Mouse (Mus musculus): ENCODE results near the gene Fmnl1.

Gene Fmnl1

DNA sequence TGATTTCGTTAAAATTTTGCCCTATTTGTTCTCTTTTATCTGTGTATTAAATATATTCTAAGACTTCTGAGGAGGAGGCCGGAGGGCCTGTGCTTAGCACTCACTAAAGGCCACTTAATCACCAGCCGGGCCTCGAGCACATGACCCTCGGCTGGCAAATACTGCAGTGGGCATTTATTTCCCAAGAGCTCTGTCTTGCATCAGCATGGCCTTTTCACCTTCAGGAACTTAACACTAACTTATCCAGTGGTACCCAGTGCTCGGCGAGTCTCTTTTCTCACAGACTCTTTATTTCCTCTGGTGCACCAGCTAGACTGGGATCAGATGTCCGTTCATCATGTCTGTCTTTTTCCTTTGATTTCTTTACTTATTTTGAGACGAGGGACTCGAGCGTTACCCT, 10.2 kb upstream of the Fmnl1 start:
- no peak for ATAC-seq (ENCODE audit: low TSS enrichment)

DNA sequence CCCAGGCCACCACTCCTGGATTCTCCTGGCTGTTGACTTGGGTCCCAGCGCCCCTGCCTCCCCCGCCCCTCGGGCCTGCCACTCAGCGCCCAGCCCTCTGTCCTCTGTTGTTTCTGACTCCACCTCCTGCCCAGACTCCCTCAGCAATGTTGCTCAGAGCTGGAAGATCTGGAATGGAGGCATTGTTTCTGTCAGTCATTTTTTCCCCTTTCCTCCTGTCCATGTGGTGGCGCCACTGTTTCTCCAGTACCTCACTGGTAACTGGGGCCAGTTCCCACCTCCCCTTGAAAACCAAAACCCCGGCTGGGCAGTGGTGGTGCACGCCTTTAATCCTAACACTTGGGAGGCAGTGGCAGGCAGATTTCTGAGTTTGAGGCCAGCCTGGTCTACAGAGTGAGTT, 9.5 kb upstream of the Fmnl1 start:
- no peak for ATAC-seq (ENCODE audit: low TSS enrichment)

DNA sequence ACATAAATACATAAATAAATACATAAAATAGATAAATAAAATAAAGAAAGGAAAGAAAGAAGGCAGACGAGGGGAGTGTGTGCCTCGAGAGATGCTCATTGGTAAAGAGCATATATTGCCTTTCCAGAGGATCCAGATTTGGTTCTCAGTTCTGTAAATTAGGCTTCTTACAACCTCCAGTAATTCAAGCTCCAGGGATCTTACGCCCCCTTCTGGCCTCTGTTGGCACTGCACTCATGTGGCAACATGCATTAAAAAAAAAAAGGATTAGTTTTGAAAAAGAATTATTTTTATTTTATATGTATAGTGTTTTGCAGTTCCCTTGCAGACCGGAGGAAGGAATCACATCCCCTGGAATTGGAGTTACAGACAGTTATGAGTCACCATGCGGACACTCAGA, 8.8 kb upstream of the Fmnl1 start:
- no peak for ATAC-seq (ENCODE audit: low TSS enrichment)

DNA sequence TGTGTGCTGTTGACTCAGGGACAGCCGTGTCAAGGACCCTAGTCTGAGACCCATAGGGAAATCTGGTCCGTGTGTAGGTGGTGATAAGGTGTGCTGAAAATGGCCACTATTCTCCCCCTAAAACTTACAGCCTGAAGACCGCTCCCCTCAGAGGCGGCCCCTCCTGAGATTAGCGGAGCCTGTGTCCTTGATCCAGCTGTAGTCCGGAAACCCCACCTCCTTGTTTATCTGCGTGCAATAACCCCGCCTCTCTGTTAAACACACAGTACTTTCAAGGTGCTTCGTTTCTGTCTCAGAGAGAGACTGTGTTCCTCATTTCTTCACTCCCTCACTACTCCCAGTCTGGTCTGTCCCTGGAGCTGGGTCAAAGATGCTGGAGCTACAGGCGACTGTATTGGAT, 6.5 kb upstream of the Fmnl1 start:
- ATAC-seq (ENCODE audit: low TSS enrichment) = no peak

DNA sequence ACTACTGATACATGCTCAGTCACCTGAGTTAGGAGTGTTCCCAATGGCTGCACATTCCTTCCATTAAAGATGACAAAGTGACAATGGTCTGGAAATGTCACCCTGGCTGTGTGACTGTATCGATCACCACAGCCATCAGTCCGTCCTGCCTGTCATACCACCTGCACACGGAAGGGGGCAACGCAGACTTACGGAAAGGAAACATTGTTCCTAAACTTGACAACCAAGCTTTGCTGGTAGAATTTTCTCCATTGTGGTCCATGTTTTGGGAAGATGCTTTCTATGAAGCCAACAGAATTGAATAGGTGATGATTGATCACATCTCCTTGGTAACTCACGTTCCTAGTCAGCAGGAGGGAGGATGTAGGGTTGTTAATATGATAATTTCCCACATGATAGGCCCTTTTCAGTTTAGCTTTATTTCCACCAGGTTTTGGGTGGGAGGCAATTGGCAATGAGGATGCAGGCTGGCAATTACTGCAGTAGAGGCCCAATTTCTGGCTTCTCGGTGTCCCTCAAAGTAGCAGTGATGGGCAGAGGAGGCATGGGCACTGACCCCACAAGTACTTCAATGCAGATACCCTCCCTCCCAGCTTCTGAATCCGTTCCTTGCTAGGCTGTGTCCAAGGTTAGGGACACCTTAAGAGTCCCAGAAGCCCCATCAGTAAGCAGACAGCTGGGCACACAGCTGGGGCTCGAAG, 2.1 kb upstream of the Fmnl1 start:
- ATAC-seq (ENCODE audit: low TSS enrichment) = peak; percentile 58

DNA sequence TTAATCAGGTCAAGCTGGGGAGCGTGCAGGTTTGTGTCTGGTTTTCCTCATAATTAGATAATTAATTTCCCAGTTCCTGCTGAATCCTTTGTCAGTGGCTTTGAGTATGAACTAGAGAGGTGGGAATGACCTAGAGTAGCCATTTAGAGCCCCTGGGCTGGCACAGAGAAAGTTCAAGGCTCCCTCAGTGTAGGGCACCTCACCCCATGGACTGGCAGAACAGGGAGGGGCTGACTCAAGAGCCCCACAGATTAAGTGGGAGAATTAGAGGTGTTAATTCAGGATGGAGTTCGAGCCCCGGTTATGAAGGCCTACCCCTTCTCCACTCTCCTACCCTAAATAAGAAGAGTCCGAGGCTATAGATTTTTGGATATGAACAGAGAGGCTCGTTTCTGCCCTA, 1.2 kb upstream of the Fmnl1 start:
- ATAC-seq (ENCODE audit: low TSS enrichment) = no peak

DNA sequence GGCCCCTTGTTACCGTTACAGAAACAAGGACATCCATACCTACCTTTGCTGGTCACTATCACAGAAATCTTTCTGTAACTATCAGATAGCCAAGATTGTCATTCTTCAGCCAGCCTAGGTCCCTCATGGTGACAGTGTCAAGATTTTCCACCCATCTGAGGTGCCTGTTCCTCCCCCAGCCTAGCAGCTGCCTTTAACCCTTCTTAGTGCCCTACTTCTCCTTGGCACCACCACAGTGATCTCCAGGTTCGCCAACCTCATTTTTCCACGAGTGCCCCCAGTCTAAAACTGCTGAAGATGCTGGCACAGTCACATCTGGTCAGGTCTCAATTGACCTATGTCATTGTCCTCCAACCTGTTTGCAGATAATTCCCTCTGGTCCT, 805 bp upstream of the Fmnl1 start:
- no peak for ATAC-seq (ENCODE audit: low TSS enrichment)

DNA sequence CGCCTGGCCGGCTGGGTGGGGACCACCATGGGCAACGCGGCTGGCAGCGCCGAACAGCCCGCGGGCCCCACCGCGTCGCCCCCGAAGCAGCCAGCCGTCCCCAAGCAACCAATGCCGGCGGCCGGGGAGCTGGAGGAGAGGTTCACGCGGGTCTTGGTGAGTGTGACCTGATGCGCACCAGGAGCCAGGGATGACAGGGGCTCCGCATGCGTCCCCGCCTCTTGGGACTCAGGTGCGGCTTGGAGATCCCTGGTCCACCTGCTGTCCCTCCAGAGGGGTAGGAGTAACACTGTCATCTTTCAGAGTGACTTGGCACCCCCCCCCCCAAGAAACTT, 346 bp downstream of the Fmnl1 start:
- ATAC-seq (ENCODE audit: low TSS enrichment) = no peak

DNA sequence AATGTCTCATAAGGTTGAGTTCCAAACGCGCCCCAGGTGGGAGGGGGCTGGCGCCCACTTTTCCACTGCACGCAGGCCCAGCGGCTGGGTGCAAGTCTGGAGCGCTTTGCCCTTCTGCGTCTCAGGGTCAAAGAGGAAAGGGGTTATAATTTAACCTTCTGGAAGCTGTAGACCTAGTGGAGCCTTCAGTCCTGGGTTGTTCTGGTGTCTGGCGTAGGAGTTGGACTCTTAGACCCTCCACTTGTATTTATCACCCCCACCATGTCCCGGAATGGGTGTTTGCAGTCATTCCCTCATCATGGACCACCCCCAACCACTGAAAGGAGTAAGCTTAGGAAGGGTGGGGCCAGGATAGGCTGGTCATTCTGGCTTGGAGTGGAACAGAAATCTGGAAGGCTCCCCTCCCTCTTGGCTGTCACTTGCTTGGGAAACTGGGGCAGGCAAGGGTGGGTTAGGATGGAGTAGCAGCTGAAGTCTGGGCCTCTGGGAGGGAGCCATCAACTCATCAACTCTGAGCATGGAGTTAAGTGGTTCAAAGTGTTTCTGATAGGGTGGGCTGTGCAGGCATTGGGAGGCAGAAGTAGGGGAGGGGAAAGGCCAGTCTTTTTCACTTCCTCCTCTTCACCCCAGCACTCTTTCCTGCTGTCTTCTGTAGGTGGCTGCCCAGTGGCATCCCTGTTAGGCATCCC, 940 bp downstream of the Fmnl1 start:
- ATAC-seq (ENCODE audit: low TSS enrichment) = no peak; the same call in 1 of the 2 replicates

DNA sequence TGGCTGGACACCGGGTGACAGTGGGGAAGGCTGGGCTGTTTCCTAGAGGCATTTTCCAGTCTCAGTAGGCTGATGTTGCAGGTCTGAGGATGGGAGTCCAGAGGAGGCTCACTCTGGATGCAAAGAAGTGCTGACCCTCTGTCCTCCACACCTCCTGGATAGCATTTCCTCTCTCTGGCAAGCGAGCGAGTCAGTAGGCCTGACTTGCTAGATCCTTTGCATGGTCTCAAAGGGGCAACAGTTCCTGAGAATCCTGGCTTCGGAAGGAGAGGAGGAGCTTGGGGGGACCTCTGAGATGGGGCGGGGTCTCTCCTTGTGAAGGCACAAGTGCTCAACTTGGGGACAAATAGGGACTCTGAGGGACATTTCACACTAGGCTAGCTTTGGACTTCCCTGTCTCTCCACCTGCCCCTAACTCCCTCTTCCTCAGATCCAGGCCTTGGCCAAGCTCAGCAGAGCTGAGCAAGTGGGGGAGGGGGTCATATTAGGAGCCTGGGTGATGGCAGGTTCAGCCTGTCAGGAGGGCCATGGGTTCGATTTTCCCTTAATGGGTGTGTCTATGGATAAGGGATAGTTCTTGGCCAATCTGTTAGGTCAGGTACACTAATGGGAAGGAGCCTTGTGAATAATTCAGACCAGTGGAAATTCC, 1.6 kb downstream of the Fmnl1 start:
- ATAC-seq (ENCODE audit: low TSS enrichment) = no peak

DNA sequence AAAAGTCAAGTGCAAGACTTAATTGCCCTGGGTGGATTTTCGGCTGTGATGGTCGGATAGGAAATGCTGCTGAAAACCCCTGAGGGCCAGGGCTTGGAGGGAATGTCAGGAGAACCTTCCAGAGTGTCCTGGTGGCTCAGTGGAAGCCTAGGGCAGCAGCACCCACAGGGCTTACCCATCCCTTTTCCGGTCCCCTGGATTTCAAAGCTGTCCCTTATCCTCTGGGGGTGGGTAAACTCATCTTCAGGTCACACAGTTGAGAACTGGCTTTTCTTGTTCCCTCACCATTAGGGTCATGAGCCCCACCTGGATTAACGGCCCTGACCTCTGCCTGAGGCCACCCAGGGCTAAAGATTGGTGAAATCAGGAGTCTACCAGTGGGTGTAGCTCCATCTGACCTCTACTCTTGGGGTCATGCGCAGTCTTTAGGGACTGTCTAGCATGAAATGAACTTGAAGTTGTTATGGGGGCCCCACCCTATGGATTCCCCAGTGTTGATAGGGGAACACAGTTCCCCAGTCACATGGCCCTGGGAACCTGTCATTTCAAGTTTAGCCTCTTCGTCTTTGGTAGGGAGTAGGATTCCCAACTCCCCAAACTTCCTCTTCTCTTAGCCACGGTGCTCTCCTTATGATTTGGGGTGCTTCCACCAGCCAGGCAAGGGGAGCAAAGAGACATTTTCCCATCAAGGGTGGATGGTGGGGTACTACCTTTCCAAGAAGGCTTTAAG, 2.3 kb downstream of the Fmnl1 start:
- ATAC-seq (ENCODE audit: low TSS enrichment) = no peak

DNA sequence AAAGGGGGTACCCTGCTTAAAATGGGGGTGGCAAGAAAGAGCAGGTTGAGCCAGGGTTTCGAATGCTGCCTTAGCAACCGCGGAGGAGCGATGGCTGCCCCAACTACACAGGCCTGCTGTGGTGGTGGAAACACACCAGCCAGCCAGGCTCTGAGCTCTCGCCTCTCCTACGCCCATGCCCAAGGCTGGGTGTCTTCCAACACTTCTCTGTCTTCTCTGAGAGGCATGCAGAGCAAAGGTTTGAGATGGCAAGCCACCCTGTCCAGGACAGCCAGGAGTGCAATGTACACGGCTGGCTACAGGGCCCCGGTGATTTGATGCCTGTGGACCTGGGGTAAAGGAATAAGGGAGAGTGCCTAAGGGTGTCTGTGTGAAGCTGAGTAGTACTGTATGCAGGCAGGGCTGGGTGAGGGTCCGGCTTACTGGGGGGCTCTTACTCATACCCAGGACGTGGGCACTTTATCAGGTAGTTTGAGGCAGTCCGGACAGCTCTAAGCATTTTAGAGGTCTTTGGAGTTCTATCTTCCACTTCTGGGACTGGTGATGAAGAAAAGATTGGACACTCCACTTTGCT, 3.0 kb downstream of the Fmnl1 start:
- peak; percentile 59; the same call in 1 of the 2 replicates for ATAC-seq (ENCODE audit: low TSS enrichment)

DNA sequence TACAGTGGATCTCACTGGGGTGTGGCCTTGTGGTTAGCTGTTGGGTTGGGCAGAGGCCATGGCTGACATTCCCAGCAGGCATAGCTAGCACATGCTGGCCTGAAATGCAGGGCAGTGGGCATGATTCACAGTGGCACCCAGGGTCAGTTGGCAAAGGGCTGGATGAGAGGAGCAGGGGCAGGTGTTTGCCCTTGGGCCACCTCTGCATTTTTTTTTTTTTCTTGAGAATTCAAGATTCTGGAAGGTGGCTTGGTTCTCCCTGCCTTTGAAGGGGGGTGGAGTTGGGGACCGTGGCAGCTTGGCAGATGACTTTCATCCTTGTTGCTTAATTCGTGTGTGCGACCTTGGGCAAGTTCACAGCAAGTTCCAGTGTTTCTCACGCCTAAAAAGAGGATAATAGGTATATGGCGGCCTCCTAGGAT, 3.5 kb downstream of the Fmnl1 start:
- ATAC-seq (ENCODE audit: low TSS enrichment) = no peak

DNA sequence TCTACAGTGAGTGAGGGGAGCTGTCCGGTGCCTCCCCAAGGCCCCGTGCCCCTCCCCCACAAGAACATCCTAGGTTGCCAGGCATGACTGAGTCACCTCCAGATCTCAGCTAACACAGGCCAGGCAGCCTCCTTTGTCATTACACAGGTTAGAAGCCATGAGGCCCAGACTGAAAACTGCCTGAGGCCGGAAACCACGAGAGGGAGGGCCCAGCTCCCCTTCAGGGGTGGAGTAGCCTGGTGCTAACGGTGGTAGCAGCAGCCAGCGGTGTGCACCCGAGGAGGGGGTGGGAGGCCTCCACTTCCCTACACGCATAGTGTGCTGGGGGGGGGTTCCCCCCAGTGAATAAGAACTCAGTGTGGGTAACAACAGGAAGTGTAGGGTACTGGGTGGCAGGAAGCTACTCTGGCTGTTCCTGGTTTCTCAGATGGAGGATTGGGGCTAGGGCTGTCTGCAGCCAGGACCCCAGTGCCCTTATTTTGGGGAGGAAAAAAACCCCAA, 4.0 kb downstream of the Fmnl1 start:
- no peak for ATAC-seq (ENCODE audit: low TSS enrichment)

DNA sequence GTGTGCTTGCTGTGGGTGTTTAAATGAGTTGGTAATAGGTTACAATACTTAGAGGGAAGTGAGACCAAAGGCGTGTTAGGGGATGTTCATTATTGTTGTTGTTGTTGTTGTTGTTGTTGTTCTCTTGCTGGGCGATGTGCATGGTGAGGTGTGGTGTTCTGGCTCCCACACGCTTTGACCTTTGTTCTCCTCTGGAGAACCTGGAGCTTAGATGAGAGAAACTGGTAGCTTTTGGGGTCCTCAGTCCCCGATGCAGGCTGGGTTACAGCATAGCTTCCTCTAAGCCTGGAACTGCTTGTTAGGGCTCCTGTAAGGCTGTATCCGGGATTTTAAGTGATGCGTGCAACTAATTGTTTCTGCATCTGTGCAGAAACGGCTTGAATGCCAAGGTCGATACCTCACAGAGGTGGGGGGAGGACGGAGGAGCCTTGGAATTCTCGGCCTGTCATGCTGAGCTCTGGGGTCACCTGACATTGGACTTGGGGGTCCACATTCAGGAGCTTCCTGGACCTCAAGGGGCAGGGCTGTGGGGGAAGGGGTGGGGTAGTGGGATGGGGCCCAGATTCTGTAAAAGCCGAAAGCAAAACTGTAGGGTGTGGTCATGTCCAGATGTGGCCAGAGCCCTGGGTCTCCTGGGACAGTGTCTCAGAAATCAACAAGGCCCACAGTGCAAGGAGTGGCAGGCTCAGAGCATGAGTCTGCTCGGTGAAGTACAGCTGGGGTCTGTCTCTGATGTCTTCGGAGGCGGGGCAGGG, 5.0 kb downstream of the Fmnl1 start:
- no peak for ATAC-seq (ENCODE audit: low TSS enrichment)

DNA sequence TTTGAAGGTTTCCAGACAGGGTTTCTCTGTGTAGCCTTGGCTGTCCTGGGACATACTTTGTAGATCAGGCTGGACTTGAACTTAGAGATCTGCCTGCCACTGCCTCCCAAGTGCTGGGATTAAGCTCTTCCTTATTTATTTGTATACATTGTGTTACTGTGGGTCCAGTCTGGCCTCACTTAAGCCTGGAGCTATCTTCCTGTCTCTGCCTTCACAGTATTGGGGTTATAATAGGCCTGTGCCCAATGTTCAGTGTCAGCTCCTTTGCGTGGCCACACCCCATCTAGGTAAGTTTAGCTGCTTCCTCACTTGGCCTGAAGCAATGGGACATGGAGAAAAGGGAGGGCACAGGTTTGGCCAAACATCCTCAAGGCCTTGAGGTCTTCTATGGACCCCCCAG, 5.6 kb downstream of the Fmnl1 start:
- no peak for ATAC-seq (ENCODE audit: low TSS enrichment)

DNA sequence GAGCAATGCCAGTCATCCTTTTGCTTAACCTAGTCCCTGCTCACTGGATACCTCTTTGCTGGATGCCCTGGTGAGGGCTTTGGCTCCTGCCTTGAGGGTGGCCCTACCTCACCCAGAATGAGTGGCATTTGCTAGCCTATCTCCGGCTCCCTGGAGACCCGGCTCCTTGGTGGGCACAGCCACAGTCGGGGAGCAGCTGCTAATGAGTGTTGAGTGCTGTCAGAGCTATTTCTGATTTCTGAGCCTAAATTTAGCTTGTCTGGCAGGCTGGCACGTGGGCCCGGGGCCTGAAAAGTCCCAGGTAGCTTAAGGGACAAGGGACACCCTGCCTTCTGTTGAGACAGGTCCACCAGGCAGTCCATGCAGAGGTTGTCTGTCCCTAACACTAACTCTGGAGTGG, 6.3 kb downstream of the Fmnl1 start:
- ATAC-seq (ENCODE audit: low TSS enrichment) = no peak

DNA sequence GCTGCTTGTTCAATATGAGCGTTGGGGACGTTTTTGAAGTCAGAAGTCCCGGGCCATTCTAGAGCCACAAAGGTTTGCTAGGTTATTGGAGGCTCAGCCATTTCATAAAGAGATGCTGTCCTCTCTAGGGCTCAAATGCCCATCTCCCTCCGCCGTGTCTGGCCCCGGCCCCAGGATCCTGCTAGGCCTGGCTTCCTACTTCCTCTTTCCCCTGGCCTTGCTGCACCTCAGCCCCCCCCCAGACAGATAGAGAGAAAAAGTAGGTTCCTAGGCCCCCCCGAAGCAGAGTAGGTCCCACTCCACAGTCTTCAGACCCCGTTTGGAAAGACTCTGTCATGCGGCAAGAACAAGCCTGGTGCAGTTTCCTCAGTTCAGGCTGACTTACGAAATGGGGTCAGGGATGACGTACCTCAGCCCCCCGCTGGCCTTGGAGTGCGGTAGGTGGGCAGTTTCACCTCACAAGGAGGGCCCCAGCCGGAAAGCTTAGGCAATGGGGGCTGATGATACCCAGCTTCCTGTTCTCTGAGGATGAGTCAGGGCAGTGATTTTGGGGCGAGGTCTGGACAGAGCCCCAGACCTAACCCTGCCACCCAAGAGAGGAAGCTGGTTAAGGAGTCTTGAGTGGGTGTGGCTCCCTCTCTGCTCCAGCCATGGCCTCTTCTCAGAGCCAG, 7.0 kb downstream of the Fmnl1 start:
- no peak for ATAC-seq (ENCODE audit: low TSS enrichment)

DNA sequence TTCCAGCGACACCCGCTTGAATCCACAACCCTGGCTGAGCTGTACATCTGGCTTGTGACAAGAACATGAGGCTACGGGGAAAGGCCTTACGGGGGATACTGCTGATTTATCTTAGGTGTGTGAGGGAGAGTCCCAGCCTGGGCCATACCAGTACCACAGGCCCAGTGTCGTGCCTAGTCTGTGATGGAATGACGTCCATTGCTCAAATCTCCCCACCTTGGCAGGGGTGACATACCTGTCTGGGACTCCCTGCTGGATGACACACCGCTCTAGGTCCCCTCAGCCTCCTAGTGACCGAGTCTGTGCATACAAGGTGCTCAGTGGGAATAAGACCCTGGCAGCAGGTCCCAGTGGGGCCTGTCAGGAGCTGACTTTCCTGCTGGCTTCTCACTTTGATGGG, 7.8 kb downstream of the Fmnl1 start:
- no peak for ATAC-seq (ENCODE audit: low TSS enrichment)

DNA sequence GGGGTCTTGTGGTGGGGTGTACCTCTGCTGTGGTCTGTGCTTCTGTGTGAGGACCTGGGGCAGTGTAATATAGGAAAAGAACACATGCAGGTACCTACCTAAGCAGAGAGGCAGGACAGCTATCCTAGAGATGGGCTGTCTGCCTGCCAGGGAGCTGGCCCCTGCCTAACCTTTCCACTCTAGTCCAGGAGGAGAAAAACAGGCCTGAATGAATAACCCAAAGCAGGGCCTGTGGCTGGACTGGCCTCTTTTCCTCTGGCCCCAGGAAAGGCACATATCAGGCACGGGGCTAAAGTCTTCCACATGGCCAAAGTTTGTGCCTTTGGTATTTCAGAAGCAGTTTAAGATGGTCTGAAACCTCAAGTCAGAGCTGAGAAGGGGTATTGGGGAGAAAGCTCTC, 9.5 kb downstream of the Fmnl1 start:
- ATAC-seq (ENCODE audit: low TSS enrichment) = no peak

DNA sequence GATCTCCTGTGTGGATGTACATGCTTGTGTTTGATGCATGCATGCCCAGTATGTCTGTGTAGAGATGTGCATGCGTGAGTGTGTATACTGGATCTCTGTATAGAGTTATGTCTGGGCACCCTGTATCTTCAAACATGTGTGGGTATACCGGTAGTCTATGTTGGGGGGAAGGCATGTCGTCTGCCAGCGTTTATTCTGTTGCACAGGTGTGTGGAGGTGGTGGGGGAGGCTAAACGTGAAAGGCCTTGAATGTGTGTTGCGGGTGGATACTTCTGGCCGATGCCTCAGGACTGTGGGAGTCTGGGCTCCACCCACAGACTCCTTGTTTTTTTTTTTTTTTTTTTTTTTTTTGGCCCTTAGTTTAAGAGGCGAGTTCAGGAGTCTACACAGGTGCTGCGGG, 10.4 kb downstream of the Fmnl1 start:
- ATAC-seq (ENCODE audit: low TSS enrichment) = peak; percentile 24; the same call in 1 of the 2 replicates
